Mouse (Mus musculus): Measurements from ENCODE around the gene Mlxipl.

Mlxipl gene

DNA sequence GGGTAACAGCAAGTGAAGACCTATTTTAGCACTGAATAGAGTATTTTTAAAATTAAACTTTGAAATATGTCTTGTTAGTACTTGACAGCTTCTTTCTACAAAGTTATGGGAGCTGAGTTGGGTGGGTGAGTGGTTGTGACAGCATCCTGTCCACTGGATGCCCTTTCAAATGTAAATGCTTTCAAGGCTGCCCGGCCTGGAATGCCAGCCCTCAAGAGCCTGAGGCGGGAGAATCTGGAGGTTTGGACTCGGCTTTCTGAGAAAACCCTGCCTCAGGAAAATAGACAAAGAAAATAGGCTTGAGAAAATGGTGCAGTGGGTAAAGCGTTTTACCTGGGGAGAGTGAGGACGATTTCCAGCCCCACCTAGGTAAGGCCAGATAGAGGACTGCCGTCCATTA is 92.1 kb downstream of the Mlxipl start:
- no peak for DNase-seq (ENCODE audit: inconsistent age in 2 of 2, low spot score in 1 of 2)

DNA sequence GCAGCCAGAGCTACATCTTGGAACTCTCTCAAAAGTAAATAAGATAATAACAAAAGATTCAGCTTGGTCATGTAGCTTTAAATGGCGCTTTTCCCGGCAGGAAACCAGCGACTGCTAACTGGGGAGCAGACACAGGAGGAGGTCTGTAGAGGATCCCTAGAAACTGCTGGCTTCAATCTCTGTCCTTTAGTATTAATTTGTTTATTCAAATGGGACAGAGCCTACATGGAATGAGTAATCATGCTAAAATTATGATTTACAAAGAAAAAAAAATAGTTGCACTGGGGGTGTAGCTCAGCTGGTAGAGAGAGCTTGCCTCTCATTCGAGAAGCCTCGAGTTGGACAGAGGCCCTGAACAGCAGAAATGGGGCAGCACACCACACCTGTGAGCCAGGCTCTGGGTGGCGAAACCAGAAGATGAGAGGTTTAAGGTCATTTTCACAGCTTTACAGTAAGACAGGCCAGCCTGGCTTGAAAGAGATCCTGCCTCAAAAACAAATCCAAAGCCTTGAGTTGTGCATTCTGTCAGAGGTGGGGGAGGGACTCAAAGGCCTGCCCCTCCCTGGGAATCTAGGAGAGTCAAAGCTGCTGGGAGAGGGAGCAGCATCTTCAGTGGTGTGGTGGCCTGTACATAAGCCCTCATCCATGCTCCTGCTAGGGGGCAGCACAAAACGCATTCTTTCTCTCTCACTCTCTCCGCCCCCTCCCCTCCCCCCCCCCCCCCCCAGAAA is 93.6 kb downstream of the Mlxipl start:
- peak in 1 of 2 experiments; percentile 51 for DNase-seq (ENCODE audit: inconsistent age in 2 of 2, low spot score in 1 of 2)

DNA sequence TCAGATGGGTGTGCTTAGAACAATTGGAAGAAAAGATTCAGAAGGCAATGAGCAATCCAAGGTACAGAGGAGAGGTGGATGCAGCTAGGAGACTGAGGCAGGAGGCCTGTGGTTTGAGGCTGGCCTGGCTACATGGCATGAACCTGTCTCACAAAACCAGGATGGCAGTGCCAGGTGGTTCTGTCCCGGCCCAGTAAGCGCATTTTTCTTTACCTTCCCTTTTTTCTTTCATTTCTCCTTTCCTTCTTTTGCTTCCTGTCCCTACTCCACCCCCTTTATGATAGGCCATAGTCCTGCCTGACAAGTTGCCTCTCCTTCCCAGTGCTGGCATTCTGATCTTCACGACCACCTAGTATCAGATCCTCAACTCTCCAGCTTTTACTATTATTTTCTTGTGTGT is 95.3 kb downstream of the Mlxipl start:
- DNase-seq (ENCODE audit: inconsistent age in 2 of 2, low spot score in 1 of 2): no peak

DNA sequence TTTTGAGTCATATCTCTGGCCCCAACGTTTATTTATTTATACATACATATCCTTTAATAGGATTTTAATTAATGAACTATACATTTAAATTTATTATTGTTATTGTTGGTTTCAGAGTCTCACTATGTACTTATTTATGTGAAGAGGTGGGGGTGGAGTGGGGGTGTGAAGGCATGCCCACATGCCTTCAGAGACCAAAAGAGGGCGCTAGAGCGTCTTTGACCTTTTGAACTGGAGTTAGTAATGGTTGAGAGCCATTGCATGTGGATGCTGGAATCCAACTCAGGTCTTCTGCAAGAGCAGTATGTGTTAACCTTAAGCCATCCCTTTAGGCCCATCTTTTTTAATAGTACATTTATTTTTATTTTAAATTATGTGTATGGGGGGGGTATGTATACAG is 95.9 kb downstream of the Mlxipl start:
- peak in 1 of 2 experiments; percentile 69 for DNase-seq (ENCODE audit: inconsistent age in 2 of 2, low spot score in 1 of 2)

DNA sequence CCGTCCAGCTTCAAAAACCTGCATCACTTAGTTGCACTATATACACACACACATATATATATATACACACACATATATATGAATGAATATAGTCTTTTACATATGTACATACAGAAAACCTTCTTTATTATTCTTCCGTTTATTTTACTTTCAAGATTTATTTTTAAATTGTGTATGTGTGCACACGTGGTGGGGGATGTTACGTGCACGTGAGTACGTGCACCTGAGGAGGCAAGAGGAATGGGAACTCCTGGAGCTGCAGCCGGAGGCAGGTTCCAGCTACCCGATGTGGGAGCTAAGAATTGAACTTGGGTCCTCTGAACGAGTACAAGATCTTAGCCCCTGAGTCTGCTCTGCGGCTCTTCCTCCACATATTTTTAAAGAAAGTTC is 96.5 kb downstream of the Mlxipl start:
- no peak for DNase-seq (ENCODE audit: inconsistent age in 2 of 2, low spot score in 1 of 2)

DNA sequence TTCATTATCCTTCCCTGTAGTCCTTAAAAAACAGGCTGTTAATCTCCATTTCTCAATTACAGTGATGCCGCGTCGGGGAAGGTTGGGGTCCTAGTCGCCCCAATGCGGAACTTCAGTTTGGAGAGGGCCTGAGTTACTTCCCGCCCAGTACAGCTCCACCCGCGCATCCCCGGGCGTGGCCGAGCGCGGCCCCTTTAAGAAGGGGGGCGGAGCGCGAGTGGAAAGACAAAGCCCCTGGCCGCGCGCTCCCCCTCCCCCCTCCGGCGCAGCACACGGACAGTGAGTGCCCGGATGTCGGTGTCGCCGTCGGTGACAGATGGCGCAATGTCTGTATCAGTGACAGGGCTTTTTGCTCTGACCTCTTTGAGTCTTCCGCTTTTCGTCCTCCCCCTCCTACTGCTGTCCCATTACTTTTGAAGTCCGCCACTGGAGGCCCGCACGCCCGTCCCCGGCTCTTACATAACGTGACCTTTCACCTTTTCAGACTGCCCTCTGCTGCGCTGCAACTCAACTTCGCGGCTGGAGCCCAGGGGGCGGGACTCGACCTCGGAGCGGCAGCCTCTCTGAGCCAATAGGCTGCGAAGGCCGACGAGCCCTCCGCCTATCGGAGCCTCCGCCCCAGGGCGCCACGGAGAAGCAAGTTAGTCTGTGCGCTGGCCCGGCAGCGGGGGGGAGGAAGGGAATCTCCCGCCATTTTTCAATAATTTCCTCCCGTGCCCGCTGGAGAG is 97.1 kb downstream of the Mlxipl start, which contains the start of gene Baz1b:
Gene Baz1b, plus strand, starts transcription at position 644 of the 728 bp plus-strand sequence.
- peak; percentile 99 for DNase-seq (ENCODE audit: inconsistent age in 2 of 2, low spot score in 1 of 2)

DNA sequence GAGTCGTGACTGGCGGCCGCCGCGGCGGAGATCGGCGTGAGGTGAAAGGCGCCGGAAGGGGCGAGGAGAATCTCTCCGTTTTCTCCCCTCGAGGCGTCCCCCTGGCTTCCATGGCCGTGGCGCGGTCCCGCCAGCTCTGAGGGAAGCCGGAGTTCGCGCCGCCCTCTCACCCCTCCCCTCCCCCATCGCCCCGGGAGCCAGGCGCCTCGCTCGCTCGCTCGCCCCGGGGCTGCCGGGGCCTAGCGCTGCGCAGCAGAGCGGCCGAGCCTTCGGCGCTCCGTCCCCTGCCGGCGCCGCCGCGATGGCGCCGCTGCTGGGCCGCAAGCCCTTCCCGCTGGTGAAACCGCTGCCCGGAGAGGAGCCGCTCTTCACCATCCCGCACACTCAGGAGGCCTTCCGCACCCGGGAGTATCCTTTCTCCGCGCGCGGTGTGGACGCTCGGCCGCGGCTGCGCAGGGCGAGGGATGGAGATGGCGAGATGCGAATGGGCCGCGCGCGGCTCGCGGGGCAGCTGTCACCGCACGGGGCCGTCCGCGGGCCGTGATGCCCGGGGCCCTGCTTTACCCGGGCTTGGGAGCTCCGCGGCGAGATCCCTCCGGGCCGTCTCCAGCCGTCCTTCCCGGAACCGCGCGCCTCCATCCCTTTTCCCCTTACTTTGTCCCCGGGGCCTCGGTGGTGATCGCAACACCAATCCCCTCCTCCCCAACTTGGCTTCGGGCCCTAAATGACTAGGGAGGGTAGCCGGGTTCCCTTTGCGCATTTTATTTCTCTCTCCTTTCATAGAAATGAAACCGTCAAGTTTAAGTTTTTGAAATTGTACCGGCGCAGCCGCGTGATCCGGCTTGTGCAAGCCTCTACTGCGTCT is 97.9 kb downstream of the Mlxipl start:
- peak; percentile 63 to 87 for DNase-seq (ENCODE audit: inconsistent age in 2 of 2, low spot score in 1 of 2)
